Mouse (Mus musculus) C2C12 (cell line): Measurements from ENCODE around the gene 4930430F08Rik.

ENCODE experiments used
- CEBPB ChIP-seq: IDR thresholded peaks from one replicate; pipeline ENCODE4 v1.6.1; 2011; ENCODE audit warnings: low read depth, mild to moderate bottlenecking, control low read depth, moderate library complexity
- CTCF ChIP-seq: IDR thresholded peaks from one replicate; pipeline ENCODE4 v1.5.1; 2011; ENCODE audit not compliant: control insufficient read depth, insufficient read depth, insufficient read length
- FOSL1 ChIP-seq: IDR thresholded peaks from one replicate; pipeline ENCODE4 v1.8.0; 2011; ENCODE audit warnings: mild to moderate bottlenecking, low read length; ENCODE audit not compliant: poor library complexity, insufficient read depth, severe bottlenecking
- MAX ChIP-seq: IDR thresholded peaks from one replicate; pipeline ENCODE4 v1.6.1; 2011; ENCODE audit warnings: mild to moderate bottlenecking, control low read depth
- MYOD1 ChIP-seq: IDR thresholded peaks from one replicate; pipeline ENCODE4 v1.6.1; 2011; ENCODE audit warnings: low read depth; ENCODE audit not compliant: control insufficient read depth, insufficient read length
- MYOG ChIP-seq: IDR thresholded peaks from one replicate; pipeline ENCODE4 v1.6.1; 2011; ENCODE audit not compliant: control insufficient read depth, insufficient read length; ENCODE audit errors: extremely low read depth
- USF1 ChIP-seq: IDR thresholded peaks from one replicate; pipeline ENCODE4 v1.6.1; 2011; ENCODE audit warnings: low read depth, mild to moderate bottlenecking, control low read depth, moderate library complexity

GRCm38 (mm10) chr10:100622494-100622893 lies 32.3 kb upstream of the 4930430F08Rik start:
- no peak for TF ChIP-seq CTCF
- TF ChIP-seq USF1, result no peak
- TF ChIP-seq CEBPB, result no peak
- TF ChIP-seq MYOG, result no peak
- TF ChIP-seq MAX, result no peak
- no peak for TF ChIP-seq FOSL1
- no peak for TF ChIP-seq MYOD1
